Mouse (Mus musculus): ENCODE measurements around the gene Olfr1263. TPM values are rescaled to one million over a fixed set of nuclear protein-coding genes. Genes with fewer than 3 reads are reported as not detected.

Olfr1263 gene
- total RNA-seq (2021) = not detected
- long read RNA-seq, experiment 1 = 0 reads
- long read RNA-seq, experiment 2 = 0 reads

- no peak for DNase-seq
Measured at GRCm38 (mm10) chr2:90011831-90012230, at the start of gene Olfr1263. Olfr1263 (plus strand) TSS chr2:90012131.

- no peak for DNase-seq
Measured at GRCm38 (mm10) chr2:89974184-89974583, 37.7 kb upstream of the Olfr1263 start, which contains the start of gene Olfr1260. Olfr1260 (plus strand) TSS chr2:89974340.

- no peak for DNase-seq
Measured at GRCm38 (mm10) chr2:89977709-89978108, 34.2 kb upstream of the Olfr1263 start.

- DNase-seq = no peak
Measured at GRCm38 (mm10) chr2:89990921-89991320, 21.0 kb upstream of the Olfr1263 start, which contains the start of gene Olfr1261. Olfr1261 (plus strand) TSS chr2:89991221.

GRCm38 (mm10) chr2:89999845-90000244 lies 12.1 kb upstream of the Olfr1263 start, which contains the start of gene Olfr1262:
Olfr1262 (plus strand) TSS chr2:90000145.
- no peak for DNase-seq

- DNase-seq = no peak
Measured at GRCm38 (mm10) chr2:90025477-90025876, 13.5 kb downstream of the Olfr1263 start, which contains the start of gene Olfr1264. Olfr1264 (minus strand) TSS chr2:90025577.

GRCm38 (mm10) chr2:90035037-90035436 lies 23.1 kb downstream of the Olfr1263 start, which contains the start of gene Olfr1265:
Olfr1265 (plus strand) TSS chr2:90035337.
- DNase-seq = no peak

GRCm38 (mm10) chr2:90063494-90063893 lies 51.6 kb downstream of the Olfr1263 start, which contains the start of gene Olfr140:
Olfr140 (minus strand) TSS chr2:90063594.
- DNase-seq = no peak

Other genes starting within 250 kb of the Olfr1263 start
- gene Olfr1254, start 218.5 kb upstream of the Olfr1263 start, total RNA-seq (2021) = not detected
- gene Olfr1255, start 200.1 kb upstream of the Olfr1263 start, total RNA-seq (2021) = not detected
- gene Olfr1256, start 170.6 kb upstream of the Olfr1263 start, total RNA-seq (2021) = not detected
- gene Olfr48, start 163.9 kb upstream of the Olfr1263 start, total RNA-seq (2021) = not detected
- not detected for gene Olfr1257, start 133.7 kb upstream of the Olfr1263 start, total RNA-seq (2021)
- not detected for gene Olfr1258, start 84.8 kb upstream of the Olfr1263 start, total RNA-seq (2021)
- gene Olfr1259, start 63.5 kb upstream of the Olfr1263 start, total RNA-seq (2021) = not detected
- not detected for gene Olfr1260, start 37.8 kb upstream of the Olfr1263 start, total RNA-seq (2021)
- not detected for gene Olfr1261, start 20.9 kb upstream of the Olfr1263 start, total RNA-seq (2021)
- not detected for gene Olfr1262, start 12.0 kb upstream of the Olfr1263 start, total RNA-seq (2021)
- gene Olfr1264, start 13.4 kb downstream of the Olfr1263 start, total RNA-seq (2021) = not detected
- gene Olfr1265, start 23.2 kb downstream of the Olfr1263 start, total RNA-seq (2021) = not detected
- gene Olfr140, start 51.5 kb downstream of the Olfr1263 start, total RNA-seq (2021) = not detected
- gene Olfr1269, start 109.3 kb downstream of the Olfr1263 start, total RNA-seq (2021) = not detected
- not detected for gene Olfr32, start 130.2 kb downstream of the Olfr1263 start, total RNA-seq (2021)
- gene Olfr1270, start 141.0 kb downstream of the Olfr1263 start, total RNA-seq (2021) = not detected
- not detected for gene Olfr1506, start 212.4 kb downstream of the Olfr1263 start, total RNA-seq (2021)
- gene Olfr142, start 245.5 kb downstream of the Olfr1263 start, total RNA-seq (2021) = not detected

Measured in adrenal gland, postnatal 36 days (tissue).